Mouse (Mus musculus): ENCODE results near the gene Zic5. TPM values are rescaled to one million over a fixed set of nuclear protein-coding genes. Genes with fewer than 3 reads are reported as not detected.

The Zic5 gene
- polyA plus RNA-seq, 1 experiment from 2014 or later, result 0.06 TPM

DNA sequence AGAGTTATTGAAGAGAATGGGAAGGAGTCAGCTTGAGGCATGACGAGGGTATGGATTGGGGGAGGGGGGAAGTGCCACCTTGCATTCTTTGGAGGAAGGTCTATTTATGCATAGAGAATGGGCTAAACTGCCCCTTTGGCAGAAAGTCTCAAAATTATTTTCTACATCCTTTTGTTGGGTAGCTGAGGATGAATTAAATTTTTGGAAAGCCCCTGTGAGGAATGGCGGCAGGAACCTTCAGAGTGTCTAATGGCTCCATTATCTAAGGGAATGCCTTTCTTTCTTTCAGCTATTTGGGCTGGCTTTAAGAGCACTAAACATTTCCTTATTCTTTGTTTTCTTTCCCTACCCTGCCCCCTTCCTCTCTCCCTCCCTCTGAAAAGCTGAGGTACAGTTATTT, 14.9 kb upstream of the Zic5 start:
- no peak overlapping the region for H3K9ac ChIP-seq (replicated peaks; ENCODE audit: low read length)
- ATAC-seq (ENCODE audit: low FRiP score, low TSS enrichment), result no peak
- no peak overlapping the region for H3K4me2 ChIP-seq (replicated peaks; ENCODE audit: low read depth, low read length)
- H3K36me3 ChIP-seq (ENCODE audit: insufficient read depth, low read length), result no peaks in the 10 kb centered on the region
- H3K9me3 ChIP-seq (ENCODE audit: low read length), result no peaks in the 10 kb centered on the region
- H3K27ac ChIP-seq (ENCODE audit: low read length), result no peak overlapping the region
- 0% methylated on average over 2 of the region's 2 CpGs for WGBS
- H3K4me1 ChIP-seq (ENCODE audit: insufficient read depth, low read length), result peaks cover 12% of the 10 kb centered on the region
- H3K27me3 ChIP-seq (ENCODE audit: insufficient read depth, low read length), result peaks cover 98% of the 10 kb centered on the region
- no peak overlapping the region for H3K4me3 ChIP-seq (ENCODE audit: low read length)

DNA sequence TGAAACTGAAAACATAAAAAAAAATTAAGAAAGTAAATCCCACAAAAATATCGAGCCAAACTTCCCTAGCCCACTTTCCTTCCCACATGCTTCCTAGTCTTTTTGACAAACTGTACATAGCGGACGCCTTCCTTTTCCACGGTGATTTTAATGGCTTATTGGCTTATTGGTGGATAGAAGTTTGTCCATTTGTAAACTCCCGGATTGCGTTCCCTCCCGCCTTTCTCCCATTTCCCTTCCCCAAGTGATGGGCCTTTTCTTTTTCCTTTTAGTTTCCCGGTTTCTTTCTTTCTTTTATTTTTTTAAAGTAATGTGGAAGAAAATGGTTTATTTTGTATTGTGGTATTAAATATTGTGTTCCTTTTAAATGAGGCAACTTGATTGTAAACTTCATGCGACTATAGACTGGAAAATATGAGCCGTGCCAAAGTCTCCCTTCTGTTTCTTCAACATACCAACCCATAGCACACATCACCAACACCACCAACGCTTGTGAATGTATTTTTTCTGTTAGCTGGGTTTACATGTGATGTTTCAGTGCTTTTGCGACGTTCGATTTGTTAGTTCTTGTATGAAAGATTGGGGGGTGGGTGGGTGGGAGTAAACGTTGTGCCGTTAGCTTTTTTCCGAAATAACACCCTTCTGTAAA, 14.1 kb upstream of the Zic5 start:
- H3K9me3 ChIP-seq (ENCODE audit: low read length), result no peaks in the 10 kb centered on the region
- peaks cover 98% of the 10 kb centered on the region for H3K27me3 ChIP-seq (ENCODE audit: insufficient read depth, low read length)
- no peak overlapping the region for H3K27ac ChIP-seq (ENCODE audit: low read length)
- no peak for ATAC-seq (ENCODE audit: low FRiP score, low TSS enrichment)
- no peaks in the 10 kb centered on the region for H3K36me3 ChIP-seq (ENCODE audit: insufficient read depth, low read length)
- H3K9ac ChIP-seq (replicated peaks; ENCODE audit: low read length), result no peak overlapping the region
- no peak overlapping the region for H3K4me2 ChIP-seq (replicated peaks; ENCODE audit: low read depth, low read length)
- 17% methylated on average over 17 of the region's 17 CpGs for WGBS
- no peak overlapping the region for H3K4me3 ChIP-seq (ENCODE audit: low read length)
- H3K4me1 ChIP-seq (ENCODE audit: insufficient read depth, low read length), result peaks cover 19% of the 10 kb centered on the region

- no peak overlapping the region for H3K9ac ChIP-seq (replicated peaks; ENCODE audit: low read length)
- no peak overlapping the region for H3K27ac ChIP-seq (ENCODE audit: low read length)
- H3K36me3 ChIP-seq (ENCODE audit: insufficient read depth, low read length), result no peaks in the 10 kb centered on the region
- no peak overlapping the region for H3K4me2 ChIP-seq (replicated peaks; ENCODE audit: low read depth, low read length)
- no peak overlapping the region for H3K4me3 ChIP-seq (ENCODE audit: low read length)
- ATAC-seq (ENCODE audit: low FRiP score, low TSS enrichment), result no peak
- H3K9me3 ChIP-seq (ENCODE audit: low read length), result no peaks in the 10 kb centered on the region
- peaks cover 98% of the 10 kb centered on the region for H3K27me3 ChIP-seq (ENCODE audit: insufficient read depth, low read length)
- H3K4me1 ChIP-seq (ENCODE audit: insufficient read depth, low read length), result peaks cover 27% of the 10 kb centered on the region
- under 1% methylated on average over 22 of the region's 22 CpGs for WGBS
These were observed 13.1 kb upstream of the Zic5 start for GRCm38 (mm10) chr14:122478574-122479011.

DNA sequence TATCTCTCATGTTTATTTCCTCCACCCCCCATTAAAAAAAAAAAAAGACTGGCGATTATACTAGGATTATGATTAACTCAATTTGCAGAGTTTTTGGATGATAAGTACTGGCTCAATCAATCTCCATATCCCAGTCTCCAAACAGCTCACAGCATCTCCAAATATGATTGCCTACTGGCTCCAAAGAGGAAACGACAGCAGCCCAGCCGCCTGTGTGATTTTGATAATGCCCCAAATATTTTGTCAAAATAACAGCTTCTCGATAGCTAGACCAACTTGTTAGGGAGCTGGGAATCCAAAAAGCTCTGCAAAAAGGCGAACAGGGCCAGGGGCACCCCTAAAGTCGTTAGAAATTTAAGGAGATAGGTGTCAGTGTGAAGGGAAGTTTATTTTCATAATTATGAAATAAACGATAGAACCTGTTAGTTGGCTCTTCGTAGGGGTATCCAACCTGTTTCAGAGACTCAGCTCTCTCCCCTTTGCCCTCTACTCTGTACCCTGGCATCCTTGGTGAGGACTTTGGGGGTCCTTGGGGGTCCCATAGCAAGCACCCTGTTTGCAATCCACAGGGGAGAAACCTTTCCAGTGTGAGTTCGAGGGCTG, 12.6 kb upstream of the Zic5 start:
- no peak for ATAC-seq (ENCODE audit: low FRiP score, low TSS enrichment)
- 4% methylated on average over 9 of the region's 9 CpGs for WGBS
- H3K4me1 ChIP-seq (ENCODE audit: insufficient read depth, low read length), result peaks cover 27% of the 10 kb centered on the region
- H3K4me2 ChIP-seq (replicated peaks; ENCODE audit: low read depth, low read length), result no peak overlapping the region
- no peak overlapping the region for H3K9ac ChIP-seq (replicated peaks; ENCODE audit: low read length)
- H3K27ac ChIP-seq (ENCODE audit: low read length), result no peak overlapping the region
- H3K4me3 ChIP-seq (ENCODE audit: low read length), result no peak overlapping the region
- H3K36me3 ChIP-seq (ENCODE audit: insufficient read depth, low read length), result no peaks in the 10 kb centered on the region
- H3K9me3 ChIP-seq (ENCODE audit: low read length), result no peaks in the 10 kb centered on the region
- H3K27me3 ChIP-seq (ENCODE audit: insufficient read depth, low read length), result peaks cover 98% of the 10 kb centered on the region

DNA sequence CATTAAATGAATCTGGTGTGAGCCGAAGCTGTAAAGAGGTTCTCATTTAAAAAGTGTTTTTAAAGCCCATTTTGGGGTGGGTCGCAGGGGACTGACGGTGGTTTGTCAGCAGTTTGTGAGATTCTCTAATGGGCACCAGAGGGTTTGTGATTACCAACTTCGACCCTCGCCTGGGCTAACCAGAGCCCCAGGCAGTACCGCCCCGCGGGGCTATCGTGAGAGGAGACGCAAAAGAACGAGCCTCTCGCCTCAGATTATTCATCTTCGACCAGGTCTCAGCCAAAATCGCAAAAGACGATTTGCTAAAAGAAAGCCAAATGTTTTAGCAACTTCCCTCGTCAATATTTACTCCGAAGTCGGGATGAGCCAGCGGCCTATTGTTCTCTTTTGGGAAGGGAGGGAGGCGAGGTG, 11.8 kb upstream of the Zic5 start:
- no peak overlapping the region for H3K4me2 ChIP-seq (replicated peaks; ENCODE audit: low read depth, low read length)
- WGBS, result 1% methylated on average over 20 of the region's 20 CpGs
- H3K36me3 ChIP-seq (ENCODE audit: insufficient read depth, low read length), result no peaks in the 10 kb centered on the region
- no peak overlapping the region for H3K9ac ChIP-seq (replicated peaks; ENCODE audit: low read length)
- H3K27me3 ChIP-seq (ENCODE audit: insufficient read depth, low read length), result peaks cover 97% of the 10 kb centered on the region
- no peak for ATAC-seq (ENCODE audit: low FRiP score, low TSS enrichment)
- no peaks in the 10 kb centered on the region for H3K9me3 ChIP-seq (ENCODE audit: low read length)
- H3K4me1 ChIP-seq (ENCODE audit: insufficient read depth, low read length), result peaks cover 27% of the 10 kb centered on the region
- H3K4me3 ChIP-seq (ENCODE audit: low read length), result no peak overlapping the region
- H3K27ac ChIP-seq (ENCODE audit: low read length), result no peak overlapping the region

DNA sequence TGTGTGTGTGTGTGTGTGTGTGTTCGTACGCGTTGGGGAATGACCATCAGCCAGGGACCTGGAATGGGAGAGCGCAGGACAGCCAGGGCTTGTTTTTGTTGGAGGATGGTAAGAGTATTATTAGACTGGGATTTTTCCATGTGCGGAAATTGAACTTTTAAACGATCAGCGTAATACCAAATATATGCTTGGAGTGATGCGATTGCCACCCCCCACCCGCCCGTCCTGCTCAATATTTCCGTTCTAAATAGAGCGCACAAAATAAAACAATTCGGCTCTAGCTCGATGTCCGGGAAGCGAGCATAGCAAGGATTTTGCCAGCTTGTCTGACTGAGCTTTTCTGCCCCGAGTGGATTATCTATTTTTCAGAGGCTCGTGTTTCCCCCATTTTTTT, 11.3 kb upstream of the Zic5 start:
- H3K9me3 ChIP-seq (ENCODE audit: low read length), result no peaks in the 10 kb centered on the region

GRCm38 (mm10) chr14:122476041-122476821, 10.8 kb upstream of the Zic5 start:
- Histone ChIP-seq H3K36me3 (ENCODE audit: insufficient read depth, low read length) (no peaks in the 10 kb centered on the region), H3K4me1 (ENCODE audit: insufficient read depth, low read length) (peaks cover 27% of the 10 kb centered on the region), H3K9me3 (ENCODE audit: low read length) (no peaks in the 10 kb centered on the region), H3K27me3 (ENCODE audit: insufficient read depth, low read length) (peaks cover 96% of the 10 kb centered on the region), H3K9ac (replicated peaks; ENCODE audit: low read length) (no peak overlapping the region), H3K4me3 (ENCODE audit: low read length) (peak overlapping the region; percentile 47), H3K4me2 (replicated peaks; ENCODE audit: low read depth, low read length) (peak overlapping the region; percentile 59), H3K27ac (ENCODE audit: low read length) (no peak overlapping the region)
- ATAC-seq (ENCODE audit: low FRiP score, low TSS enrichment), result peak; percentile 25; the same call in 1 of the 2 replicates
- under 1% methylated on average over 62 of the region's 62 CpGs for WGBS

More for the DNA sequence above, 11.3 kb upstream of the Zic5 start:
- Histone ChIP-seq H3K9ac (replicated peaks; ENCODE audit: low read length) (no peak overlapping the region), H3K36me3 (ENCODE audit: insufficient read depth, low read length) (no peaks in the 10 kb centered on the region), H3K4me1 (ENCODE audit: insufficient read depth, low read length) (peaks cover 27% of the 10 kb centered on the region), H3K27me3 (ENCODE audit: insufficient read depth, low read length) (peaks cover 96% of the 10 kb centered on the region), H3K27ac (ENCODE audit: low read length) (no peak overlapping the region), H3K4me3 (ENCODE audit: low read length) (no peak overlapping the region), H3K4me2 (replicated peaks; ENCODE audit: low read depth, low read length) (no peak overlapping the region)
- no peak for ATAC-seq (ENCODE audit: low FRiP score, low TSS enrichment)
- WGBS, result under 1% methylated on average over 18 of the region's 18 CpGs

- H3K27me3 ChIP-seq (ENCODE audit: insufficient read depth, low read length), result peaks cover 96% of the 10 kb centered on the region
- H3K4me2 ChIP-seq (replicated peaks; ENCODE audit: low read depth, low read length), result peak overlapping the region; percentile 59
- ATAC-seq (ENCODE audit: low FRiP score, low TSS enrichment), result peak; percentile 17
- H3K27ac ChIP-seq (ENCODE audit: low read length), result no peak overlapping the region
- H3K9me3 ChIP-seq (ENCODE audit: low read length), result no peaks in the 10 kb centered on the region
- H3K36me3 ChIP-seq (ENCODE audit: insufficient read depth, low read length), result no peaks in the 10 kb centered on the region
- WGBS, result under 1% methylated on average over 65 of the region's 65 CpGs
- peak overlapping the region; percentile 47 for H3K4me3 ChIP-seq (ENCODE audit: low read length)
- H3K4me1 ChIP-seq (ENCODE audit: insufficient read depth, low read length), result peaks cover 27% of the 10 kb centered on the region
- H3K9ac ChIP-seq (replicated peaks; ENCODE audit: low read length), result no peak overlapping the region
These were observed 10.1 kb upstream of the Zic5 start for GRCm38 (mm10) chr14:122475557-122476040.

DNA sequence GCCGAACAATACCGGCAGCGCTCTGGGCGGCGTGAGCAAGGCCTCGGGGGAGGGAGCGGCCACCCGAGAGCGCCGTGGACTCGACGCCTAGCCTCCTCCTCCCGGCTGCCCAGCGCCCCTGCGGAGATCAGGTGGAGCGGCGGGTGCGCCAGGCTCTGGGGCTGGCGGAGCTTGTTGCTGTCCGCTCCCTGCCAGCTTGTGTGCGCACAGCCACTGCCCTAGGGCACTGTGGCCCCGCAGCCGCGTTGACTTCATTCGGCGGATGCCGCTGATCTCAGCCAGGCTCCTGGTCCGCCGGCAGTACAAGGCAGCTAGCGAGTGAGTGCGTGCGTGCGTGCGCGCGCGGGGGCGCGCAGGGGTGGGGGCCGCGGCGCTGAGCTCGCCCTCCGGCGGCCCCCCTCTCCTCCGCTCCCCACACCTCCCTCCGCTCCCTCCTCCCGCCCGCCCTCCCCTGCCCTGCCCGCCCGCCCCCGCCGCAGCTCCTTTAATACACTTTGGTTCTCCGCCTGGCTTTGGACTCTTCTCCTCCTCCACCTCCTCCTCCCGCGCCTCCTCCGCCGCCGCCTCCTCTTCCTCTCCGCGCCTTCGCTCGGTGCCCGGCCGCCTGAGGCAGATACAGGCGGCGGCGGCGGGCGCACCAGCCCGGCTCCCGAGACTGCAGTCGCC, 9.5 kb upstream of the Zic5 start, which contains the start of gene Zic2:
Gene Zic2 (plus strand): TSS at position 545 of the 666 bp plus-strand sequence.
- H3K27me3 ChIP-seq (ENCODE audit: insufficient read depth, low read length), result peaks cover 96% of the 10 kb centered on the region
- H3K9me3 ChIP-seq (ENCODE audit: low read length), result no peaks in the 10 kb centered on the region
- H3K4me1 ChIP-seq (ENCODE audit: insufficient read depth, low read length), result peaks cover 27% of the 10 kb centered on the region
- no peaks in the 10 kb centered on the region for H3K36me3 ChIP-seq (ENCODE audit: insufficient read depth, low read length)
- ATAC-seq (ENCODE audit: low FRiP score, low TSS enrichment), result peak; percentile 72
- WGBS, result 0% methylated on average over 38 of the region's 73 CpGs
- H3K4me3 ChIP-seq (ENCODE audit: low read length), result peak within 1 kb of the TSS; percentile 47
- H3K27ac ChIP-seq (ENCODE audit: low read length), result no peak within 1 kb of the TSS
- no peak within 1 kb of the TSS for H3K9ac ChIP-seq (replicated peaks; ENCODE audit: low read length)
- peak within 1 kb of the TSS; percentile 59 for H3K4me2 ChIP-seq (replicated peaks; ENCODE audit: low read depth, low read length)

Measured in kidney, embryonic 16.5 days (tissue).